Mouse (Mus musculus) cerebellum, adult 2 months (tissue): ENCODE measurements around the gene Mfsd13b. TPM values are rescaled to one million over a fixed set of nuclear protein-coding genes. Genes with fewer than 3 reads are reported as not detected.

Experiments
- DNase-seq, 2 experiments: peaks; one replicate each; pipeline ENCODE4 v3.0.0; 2021
- H3K27ac ChIP-seq: fragments of 200-500 bp; 2 replicates; pipeline ENCODE4 v1.5.1; 2012; ENCODE audit warnings: low read length, control low read depth, inconsistent platforms; ENCODE audit not compliant: insufficient read depth
- H3K27me3 ChIP-seq: fragments of 200-500 bp; 2 replicates; pipeline ENCODE4 v1.6.1; 2012; ENCODE audit warnings: inconsistent platforms, mild to moderate bottlenecking, low read length, moderate library complexity; ENCODE audit not compliant: control insufficient read depth, insufficient read depth
- H3K4me1 ChIP-seq: fragments of 200-500 bp; 2 replicates; pipeline ENCODE4 v1.6.1; 2011; ENCODE audit warnings: low read length; ENCODE audit not compliant: control insufficient read depth, insufficient read depth
- H3K4me3 ChIP-seq: fragments of 200-500 bp; replicated peaks from 2 replicates; pipeline ENCODE3; 2011; ENCODE audit warnings: mild to moderate bottlenecking, low read depth, low read length, control low read depth; ENCODE audit not compliant: insufficient read depth
- CTCF ChIP-seq: fragments of 200-500 bp; IDR thresholded peaks from 2 replicates; pipeline ENCODE4 v1.5.1; 2011; ENCODE audit warnings: low read depth, mild to moderate bottlenecking, control low read depth, low read length, moderate library complexity, borderline replicate concordance; ENCODE audit not compliant: insufficient read depth
- POLR2A ChIP-seq: fragments of 200-500 bp; IDR thresholded peaks from 2 replicates; pipeline ENCODE4 v1.6.1; 2011; ENCODE audit warnings: low read length, control low read depth, borderline replicate concordance; ENCODE audit not compliant: insufficient read depth
- WGBS: fragments of 180-500 bp; shearing (Covaris S2); methylation state at CpG from one replicate; pipeline ENCODE4 v1.1.7; 2018; 5-methylcytosine and 5-hydroxymethylcytosine counted together
- polyA plus RNA-seq: library from polyadenylated mRNA; depleted of rRNA; stranded (reverse); fragments of >200 nt; gene quantifications from 2 replicates; pipeline ENCODE4 v1.2.3, GENCODE M21; 2012

Gene Mfsd13b
- polyA plus RNA-seq, 1 experiment: 0.61 TPM

DNA sequence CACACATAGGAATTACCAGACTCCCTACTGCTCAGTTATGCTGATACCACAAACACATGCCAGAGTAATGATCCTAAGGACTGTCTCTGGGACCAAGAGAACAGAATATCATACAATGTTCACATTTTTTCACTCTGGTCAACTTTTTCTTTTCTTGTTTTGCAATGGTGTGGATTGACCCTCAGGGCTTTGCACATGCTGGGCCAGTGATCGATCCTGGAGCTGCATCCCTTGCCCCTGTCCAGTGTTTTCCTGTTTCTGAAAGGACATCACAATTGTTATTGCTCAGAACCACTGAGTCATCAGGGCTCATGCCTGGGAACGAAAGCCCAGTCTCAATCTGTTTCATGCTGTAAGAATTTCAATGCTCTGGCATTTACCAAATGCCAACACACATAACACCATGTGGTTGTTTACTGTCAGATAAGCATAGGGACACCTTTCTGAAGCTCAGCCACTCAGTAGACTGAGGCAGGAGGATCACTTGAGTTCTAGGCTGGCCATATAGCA, 16.8 kb downstream of the Mfsd13b start:
- no peak overlapping the region for H3K27ac ChIP-seq
- 74% methylated on average over 2 of the region's 2 CpGs for WGBS
- TF ChIP-seq CTCF (no peak), POLR2A (no peak)
- no peaks in the 10 kb centered on the region for H3K4me1 ChIP-seq
- no peak for DNase-seq
- H3K4me3 ChIP-seq: no peak overlapping the region
- H3K27me3 ChIP-seq: no peaks in the 10 kb centered on the region

DNA sequence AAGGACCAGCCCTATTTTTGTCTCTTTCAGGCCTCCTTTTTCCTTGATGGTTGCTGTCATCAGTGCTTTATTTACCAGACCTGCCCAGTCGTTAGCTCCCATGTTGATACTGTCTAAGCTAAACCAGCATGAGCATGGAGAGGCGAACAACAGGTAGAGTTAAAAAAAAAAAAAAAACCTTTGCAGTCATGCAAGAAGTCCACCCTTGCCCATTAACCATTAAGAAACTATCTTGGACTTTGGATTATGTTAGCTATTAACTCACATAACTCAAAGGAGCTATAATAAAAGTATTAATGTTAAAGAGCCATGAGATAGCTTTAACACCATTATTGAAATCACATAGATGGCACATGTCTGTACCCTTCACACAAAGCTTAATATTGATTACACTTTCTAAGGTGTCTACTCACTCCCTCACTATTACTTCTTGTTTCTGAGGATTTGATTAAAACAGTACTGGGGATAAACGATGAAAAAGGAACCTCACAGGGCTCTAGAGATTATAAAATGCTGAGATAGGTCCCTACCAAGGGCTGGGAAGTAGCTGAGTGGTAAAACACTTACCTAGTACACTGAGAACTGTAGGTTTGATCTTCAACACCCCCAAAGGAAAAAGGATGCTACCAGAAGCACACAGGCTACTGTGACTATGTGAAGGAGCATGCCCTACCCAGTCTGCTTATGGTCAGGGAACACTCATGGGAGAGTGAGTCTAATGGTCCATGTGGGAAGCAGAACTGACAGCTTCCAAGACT, 17.9 kb downstream of the Mfsd13b start:
- DNase-seq: no peak
- no peak for TF ChIP-seq CTCF
- Histone ChIP-seq H3K4me3 (no peak overlapping the region), H3K4me1 (no peaks in the 10 kb centered on the region), H3K27ac (no peak overlapping the region), H3K27me3 (no peaks in the 10 kb centered on the region)
- 77% methylated on average over 3 of the region's 3 CpGs for WGBS

DNA sequence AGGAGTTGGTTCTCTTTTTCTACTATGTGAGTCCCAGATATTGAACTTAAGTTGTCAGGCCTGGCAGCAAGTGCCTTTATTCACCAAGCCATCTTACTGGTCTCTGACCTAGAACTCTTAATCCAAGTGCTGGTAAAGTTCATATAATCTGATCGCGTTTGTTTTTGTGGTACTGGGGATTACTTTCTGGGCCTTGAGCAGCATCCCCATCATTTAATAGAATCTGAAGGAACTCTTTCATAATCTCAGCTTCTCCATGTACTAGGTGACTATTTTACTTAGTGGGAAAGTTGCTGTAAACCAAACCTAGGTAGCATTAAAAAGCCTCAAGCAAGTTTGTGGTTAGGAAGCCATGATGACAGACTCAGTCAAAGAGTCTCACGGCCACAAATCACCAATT, 19.6 kb downstream of the Mfsd13b start:
- DNase-seq: no peak
- Histone ChIP-seq H3K4me1 (no peaks in the 10 kb centered on the region), H3K27me3 (no peaks in the 10 kb centered on the region), H3K4me3 (no peak overlapping the region), H3K27ac (no peak overlapping the region)
- TF ChIP-seq CTCF (no peak), POLR2A (no peak)
- 84% methylated on average over 3 of the region's 3 CpGs for WGBS

DNA sequence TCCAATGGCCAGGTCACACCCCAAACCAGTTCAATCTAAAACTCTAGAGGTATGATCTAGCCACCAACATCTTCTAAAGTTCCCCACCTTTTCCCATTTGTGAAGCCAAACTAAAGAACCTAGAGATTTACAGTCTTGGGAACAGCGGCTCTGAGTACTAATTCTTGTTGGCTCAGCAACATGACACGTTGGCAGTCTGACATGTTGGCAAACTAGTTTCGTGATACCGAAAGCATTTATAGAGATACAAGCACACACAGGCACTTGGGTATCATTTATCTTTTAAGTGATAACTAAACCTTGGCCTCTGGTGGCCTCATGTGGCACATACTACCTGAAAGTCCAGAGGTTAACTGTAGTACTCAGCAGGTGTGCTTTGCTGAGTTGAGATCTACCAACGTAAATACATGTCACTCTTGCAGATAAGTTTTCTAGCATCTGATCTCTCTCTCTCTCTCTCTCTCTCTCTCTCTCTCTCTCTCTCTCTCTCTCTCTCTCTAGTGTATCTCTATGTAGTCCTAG, 20.2 kb downstream of the Mfsd13b start:
- TF ChIP-seq CTCF (no peak), POLR2A (no peak)
- Histone ChIP-seq H3K4me3 (no peak overlapping the region), H3K27me3 (no peaks in the 10 kb centered on the region), H3K4me1 (no peaks in the 10 kb centered on the region), H3K27ac (no peak overlapping the region)
- WGBS: 55% methylated on average over 5 of the region's 5 CpGs
- DNase-seq: no peak

DNA sequence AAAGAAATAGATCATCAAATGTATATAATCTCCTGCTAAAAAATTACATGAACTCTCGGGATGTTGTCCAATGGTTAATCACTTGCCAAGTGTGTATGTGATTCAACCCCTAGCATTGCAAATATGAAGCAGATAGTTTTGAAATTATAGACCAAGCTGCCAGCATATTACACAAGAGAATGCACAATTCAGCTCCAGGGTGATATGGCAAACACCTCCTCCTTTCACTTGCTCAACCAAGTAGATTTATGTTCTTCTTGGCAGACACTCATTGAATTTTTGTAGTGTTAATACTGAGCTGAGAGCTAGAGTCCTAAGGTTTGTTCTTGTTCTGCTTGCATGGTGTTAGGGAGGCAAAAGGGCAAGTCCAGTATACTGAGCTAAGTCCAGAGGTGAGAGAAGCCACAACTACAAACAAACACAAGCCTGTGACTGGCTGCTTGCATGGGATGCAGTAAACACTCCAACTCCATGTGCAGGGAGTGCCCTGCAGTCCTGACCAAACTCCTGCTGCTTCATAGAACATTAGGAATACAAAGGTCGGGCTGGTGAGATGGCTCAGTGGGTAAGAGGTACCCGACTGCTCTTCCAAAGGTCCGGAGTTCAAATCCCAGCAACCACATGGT, 21.6 kb downstream of the Mfsd13b start:
- no peak overlapping the region for H3K27ac ChIP-seq
- H3K4me3 ChIP-seq: no peak overlapping the region
- TF ChIP-seq CTCF (no peak), POLR2A (no peak)
- H3K4me1 ChIP-seq: no peaks in the 10 kb centered on the region
- DNase-seq: no peak
- no peaks in the 10 kb centered on the region for H3K27me3 ChIP-seq
- WGBS: 67% methylated on average over 4 of the region's 4 CpGs

DNA sequence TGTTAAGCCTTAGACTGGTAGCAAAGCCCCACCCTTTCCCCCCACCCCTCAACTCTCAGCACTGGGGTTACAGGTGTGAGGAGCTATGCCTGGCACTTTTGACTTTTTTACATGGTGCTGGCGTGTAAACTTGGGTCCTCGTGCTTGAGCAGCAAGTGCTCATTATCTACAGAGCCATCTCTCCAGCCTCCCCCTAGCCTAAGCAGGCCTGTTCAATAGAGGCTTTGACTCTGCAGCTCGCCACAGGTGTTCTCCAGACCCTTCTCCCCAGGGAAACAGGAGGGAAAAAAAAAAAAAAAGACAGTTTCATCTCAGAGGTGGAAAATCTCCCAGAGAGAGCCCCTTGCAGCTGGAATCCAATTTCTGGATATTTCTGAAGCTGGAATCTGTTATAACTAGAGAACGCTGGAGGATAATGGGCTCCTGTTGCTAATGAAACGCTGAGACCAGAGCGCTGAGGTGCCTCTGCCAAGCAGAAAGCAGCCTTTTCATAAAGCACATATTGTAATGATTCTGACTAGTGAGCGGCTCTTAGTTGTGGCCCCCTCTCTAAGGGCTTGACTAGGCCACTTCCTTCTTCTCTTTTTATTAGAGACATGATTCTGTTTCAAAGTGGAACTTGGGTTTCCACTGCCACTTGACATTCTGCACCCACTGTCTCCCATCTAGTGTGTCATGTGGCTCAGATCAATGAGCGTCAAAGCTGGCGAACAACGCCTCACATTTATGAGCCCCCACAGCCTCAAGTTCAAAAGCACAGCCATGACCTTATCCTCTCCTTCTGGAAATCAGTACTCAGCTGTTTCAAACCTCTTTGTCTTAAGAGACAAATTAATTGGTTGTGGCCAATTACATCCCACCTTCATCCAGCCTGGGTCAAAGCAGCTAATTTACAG, 29.7 kb downstream of the Mfsd13b start:
- 54% methylated on average over 10 of the region's 10 CpGs for WGBS
- Histone ChIP-seq H3K4me1 (no peaks in the 10 kb centered on the region), H3K4me3 (no peak overlapping the region), H3K27ac (no peak overlapping the region), H3K27me3 (no peaks in the 10 kb centered on the region)
- DNase-seq: no peak
- no peak for TF ChIP-seq CTCF
- TF ChIP-seq POLR2A: no peak

DNA sequence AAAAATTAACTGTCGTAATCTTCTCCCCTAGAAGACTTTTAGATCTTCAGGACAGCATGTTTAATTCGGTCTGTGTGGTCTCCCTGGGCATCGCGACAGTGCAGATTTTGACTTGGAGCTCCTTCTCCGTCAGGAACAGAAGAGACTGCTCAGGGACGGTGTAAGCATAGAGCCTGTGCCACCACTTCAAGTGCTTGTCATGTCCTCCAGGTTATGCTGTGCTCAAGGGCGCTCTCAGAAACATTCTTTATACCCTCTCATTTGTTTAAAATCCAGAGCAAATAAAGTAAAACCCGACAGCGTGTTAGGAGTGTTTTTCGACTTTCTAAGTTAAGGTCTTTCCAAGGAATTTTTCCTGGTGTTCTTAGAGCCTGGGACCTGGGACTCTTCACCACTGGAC, 32.2 kb downstream of the Mfsd13b start:
- TF ChIP-seq CTCF: no peak
- TF ChIP-seq POLR2A: no peak
- no peak overlapping the region for H3K4me3 ChIP-seq
- DNase-seq: no peak
- H3K27me3 ChIP-seq: no peaks in the 10 kb centered on the region
- 85% methylated on average over 10 of the region's 10 CpGs for WGBS
- no peak overlapping the region for H3K27ac ChIP-seq
- H3K4me1 ChIP-seq: no peaks in the 10 kb centered on the region

DNA sequence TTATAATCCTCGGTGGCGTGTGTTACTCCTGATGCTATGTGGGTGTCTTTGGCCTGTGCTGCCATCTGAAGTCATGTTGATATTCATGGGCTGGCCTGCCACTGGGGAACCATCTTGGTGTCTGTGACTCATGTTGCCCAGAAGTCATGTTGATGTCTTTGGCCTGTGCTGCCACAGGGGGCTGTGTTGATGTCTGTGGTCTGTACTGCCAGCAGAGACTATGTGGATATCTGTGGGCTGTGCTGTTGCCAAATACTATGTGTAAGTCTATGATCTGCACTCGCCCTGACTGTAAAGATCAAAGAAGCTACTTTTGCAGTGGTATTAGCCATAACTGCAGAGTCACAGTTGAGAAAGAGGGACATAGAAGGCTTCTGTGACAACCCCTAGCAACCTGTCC, 36.5 kb downstream of the Mfsd13b start:
- Histone ChIP-seq H3K27ac (no peak overlapping the region), H3K4me1 (no peaks in the 10 kb centered on the region), H3K4me3 (no peak overlapping the region), H3K27me3 (no peaks in the 10 kb centered on the region)
- TF ChIP-seq CTCF: no peak
- TF ChIP-seq POLR2A: no peak
- 85% methylated on average over 3 of the region's 3 CpGs for WGBS
- no peak for DNase-seq
